Mouse (Mus musculus) cortical plate, adult 2 months (tissue): ENCODE results near the gene Daam2.

Experiments
- CTCF ChIP-seq: fragments of 200-500 bp; IDR thresholded peaks from 2 replicates; pipeline ENCODE4 v1.5.1; 2011; ENCODE audit warnings: mild to moderate bottlenecking, control low read depth, low read length; ENCODE audit not compliant: insufficient read depth; ENCODE audit errors: extremely low read depth
- POLR2A ChIP-seq: fragments of 200-500 bp; IDR thresholded peaks from 2 replicates; pipeline ENCODE4 v1.6.1; 2011; ENCODE audit warnings: mild to moderate bottlenecking, low read length, control low read depth; ENCODE audit not compliant: insufficient read depth; ENCODE audit errors: extremely low read depth

DNA sequence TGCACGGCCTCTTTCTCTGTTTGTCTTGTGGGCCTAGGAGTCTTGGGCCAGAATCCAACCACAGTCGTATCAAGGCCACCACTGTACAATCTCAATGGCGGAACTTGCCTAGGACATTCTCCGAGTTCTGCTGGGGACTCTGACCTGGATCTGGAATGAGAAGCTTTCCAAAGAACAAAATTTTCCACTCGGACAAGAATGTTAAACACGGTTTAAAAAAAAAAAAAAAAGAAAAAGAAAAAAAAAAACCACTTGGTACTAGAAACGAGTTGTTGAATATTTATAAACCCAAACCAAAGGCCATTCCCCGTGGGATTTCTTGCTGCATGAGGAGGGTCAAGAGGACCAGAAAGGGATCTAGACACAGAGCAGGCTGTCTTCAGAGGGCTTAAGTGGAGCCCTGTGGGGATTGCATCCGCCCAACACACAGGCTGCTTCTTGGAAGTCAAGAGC is 29.9 kb downstream of the Daam2 start:
- TF ChIP-seq POLR2A (no peak), CTCF (no peak)
